Mouse (Mus musculus) forebrain, embryonic 10.5 days (tissue): ENCODE results near the gene Dhfr. TPM values are rescaled to one million over a fixed set of nuclear protein-coding genes. Genes with fewer than 3 reads are reported as not detected.

ENCODE experiments used
- DNase-seq: peaks from one replicate; pipeline ENCODE4 v3.0.0-alpha.2; 2017; ENCODE audit warnings: low spot score; ENCODE audit errors: extremely low spot score
- H3K27ac ChIP-seq: fragments of 300-500 bp; sonication (generic); 2 replicates; pipeline ENCODE4 v1.5.1; 2016; ENCODE audit warnings: mild to moderate bottlenecking
- H3K27me3 ChIP-seq: fragments of 300-500 bp; sonication (generic); 2 replicates; pipeline ENCODE4 v1.6.1; 2016; ENCODE audit warnings: mild to moderate bottlenecking; ENCODE audit not compliant: poor library complexity, severe bottlenecking
- H3K36me3 ChIP-seq: fragments of 300-500 bp; sonication (generic); replicated peaks from 2 replicates; pipeline ENCODE4 v1.6.1; 2016; ENCODE audit warnings: mild to moderate bottlenecking, moderate library complexity
- H3K4me1 ChIP-seq: fragments of 300-500 bp; sonication (generic); 2 replicates; pipeline ENCODE4 v1.6.1; 2016
- H3K4me3 ChIP-seq: fragments of 300-500 bp; sonication (generic); 2 replicates; pipeline ENCODE4 v1.5.1; 2016; ENCODE audit warnings: mild to moderate bottlenecking, moderate library complexity
- H3K9me3 ChIP-seq: fragments of 300-500 bp; sonication (generic); 2 replicates; pipeline ENCODE4 v1.6.1; 2016; ENCODE audit warnings: mild to moderate bottlenecking, moderate library complexity
- WGBS: fragments of 180-500 bp; shearing (Covaris S2); methylation state at CpG from one replicate; pipeline ENCODE4 v1.1.7; 2016; 5-methylcytosine and 5-hydroxymethylcytosine counted together
- polyA plus RNA-seq: library from polyadenylated mRNA; unstranded; fragments of >200 nt; fragmentation: Nextera tagmentation; extraction: Ambion mirVana; gene quantifications from 2 replicates; pipeline ENCODE4 v1.2.1, GENCODE M21; 2016

Dhfr gene
- 31.7 and 31.8 TPM in 2 replicates for polyA plus RNA-seq

- H3K27ac ChIP-seq, result peak within 1 kb of the TSS; percentile 95
- under 1% methylated on average over 76 of the region's 76 CpGs for WGBS
- H3K9me3 ChIP-seq, result no peaks in the 10 kb centered on the region
- H3K4me1 ChIP-seq, result peaks cover 34% of the 10 kb centered on the region
- H3K4me3 ChIP-seq, result peak within 1 kb of the TSS; percentile 83
- H3K27me3 ChIP-seq, result no peaks in the 10 kb centered on the region
- DNase-seq, result peak; percentile 99
- peaks cover 60% of the 10 kb centered on the region for H3K36me3 ChIP-seq
Observed at GRCm38 (mm10) chr13:92354456-92355271, at the start of gene Dhfr, which contains the start of gene Msh3. TSS of gene Dhfr (plus strand) at chr13:92354726. TSS of gene Msh3 (minus strand) at chr13:92355003.

DNA sequence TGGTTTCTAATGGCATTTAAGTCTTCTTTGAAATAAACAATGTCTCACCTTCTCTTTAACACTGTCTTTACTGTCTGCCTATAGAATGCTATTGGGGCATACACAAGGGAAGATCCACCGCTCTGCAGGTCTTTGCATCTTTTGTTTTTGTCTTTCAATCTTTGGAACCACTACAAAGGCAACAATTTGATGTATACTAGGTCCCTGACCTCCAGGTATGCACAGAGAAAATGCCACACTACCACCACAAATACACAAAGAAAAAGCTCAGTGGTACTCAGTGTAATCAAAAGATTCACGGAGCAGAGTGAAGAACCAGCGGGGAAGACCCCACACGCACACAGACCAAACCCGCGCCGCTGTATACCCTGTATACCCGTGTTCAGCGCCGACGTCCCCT, 48.8 kb upstream of the Dhfr start, which contains the start of gene Gm20379:
Gene Gm20379, plus strand, starts transcription at position 301 of the 400 bp plus-strand sequence.
- Histone ChIP-seq H3K36me3 (peaks cover 56% of the 10 kb centered on the region), H3K27me3 (no peaks in the 10 kb centered on the region), H3K27ac (no peak within 1 kb of the TSS), H3K4me1 (no peaks in the 10 kb centered on the region), H3K9me3 (no peaks in the 10 kb centered on the region), H3K4me3 (no peak within 1 kb of the TSS)
- WGBS, result 96% methylated on average over 11 of the region's 11 CpGs
- no peak for DNase-seq

DNA sequence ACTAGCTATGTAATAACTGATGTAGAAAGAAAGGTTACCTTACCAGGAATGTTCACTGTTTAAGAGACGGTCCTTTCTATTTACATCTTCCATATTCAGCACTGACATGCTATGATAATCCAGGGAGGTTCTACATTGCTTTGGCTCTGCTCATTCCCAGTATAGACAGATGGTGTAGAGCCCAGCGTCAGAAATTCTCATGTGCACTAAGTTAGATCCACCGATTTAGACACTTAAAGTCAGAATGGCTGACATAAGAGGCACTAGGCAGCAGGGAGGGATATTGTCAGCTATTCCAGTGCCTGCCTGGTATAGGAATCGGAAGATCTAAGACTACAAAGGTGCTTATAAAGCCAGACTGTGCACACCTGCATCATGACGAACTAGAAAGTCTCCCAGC, 39.9 kb upstream of the Dhfr start:
- Histone ChIP-seq H3K36me3 (peaks cover 47% of the 10 kb centered on the region), H3K9me3 (no peaks in the 10 kb centered on the region), H3K27ac (no peak overlapping the region), H3K27me3 (no peaks in the 10 kb centered on the region), H3K4me3 (no peak overlapping the region), H3K4me1 (no peaks in the 10 kb centered on the region)
- DNase-seq, result no peak
- WGBS, result 90% methylated on average over 5 of the region's 5 CpGs

- H3K27ac ChIP-seq, result no peak overlapping the region
- peaks cover 63% of the 10 kb centered on the region for H3K36me3 ChIP-seq
- no peak for DNase-seq
- H3K4me3 ChIP-seq, result no peak overlapping the region
- WGBS, result 87% methylated on average over 5 of the region's 5 CpGs
- no peaks in the 10 kb centered on the region for H3K27me3 ChIP-seq
- no peaks in the 10 kb centered on the region for H3K4me1 ChIP-seq
- H3K9me3 ChIP-seq, result no peaks in the 10 kb centered on the region
Observed at GRCm38 (mm10) chr13:92320770-92321169, 33.8 kb upstream of the Dhfr start.

DNA sequence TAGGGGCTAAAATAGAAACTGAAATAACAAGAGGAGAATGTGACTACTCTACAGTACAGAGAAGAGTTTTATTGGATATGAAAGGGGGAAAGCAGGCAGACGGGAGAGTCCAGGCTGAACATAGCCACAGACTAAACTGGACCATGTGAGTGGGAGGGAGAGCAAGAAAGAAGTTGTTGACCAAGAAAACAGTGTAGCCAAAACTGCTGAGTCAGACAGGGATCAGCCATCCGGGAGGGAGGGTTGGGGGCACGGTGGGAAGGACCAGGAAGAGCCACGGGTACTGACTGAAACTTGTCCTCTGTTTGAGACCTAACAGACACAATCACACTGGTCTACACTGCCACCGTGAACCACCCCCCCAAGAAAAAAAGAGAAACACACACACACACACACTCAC, 28.5 kb upstream of the Dhfr start:
- Histone ChIP-seq H3K27me3 (no peaks in the 10 kb centered on the region), H3K9me3 (no peaks in the 10 kb centered on the region), H3K36me3 (peaks cover 51% of the 10 kb centered on the region), H3K4me3 (no peak overlapping the region), H3K27ac (no peak overlapping the region), H3K4me1 (no peaks in the 10 kb centered on the region)
- 81% methylated on average over 5 of the region's 5 CpGs for WGBS
- DNase-seq, result no peak

DNA sequence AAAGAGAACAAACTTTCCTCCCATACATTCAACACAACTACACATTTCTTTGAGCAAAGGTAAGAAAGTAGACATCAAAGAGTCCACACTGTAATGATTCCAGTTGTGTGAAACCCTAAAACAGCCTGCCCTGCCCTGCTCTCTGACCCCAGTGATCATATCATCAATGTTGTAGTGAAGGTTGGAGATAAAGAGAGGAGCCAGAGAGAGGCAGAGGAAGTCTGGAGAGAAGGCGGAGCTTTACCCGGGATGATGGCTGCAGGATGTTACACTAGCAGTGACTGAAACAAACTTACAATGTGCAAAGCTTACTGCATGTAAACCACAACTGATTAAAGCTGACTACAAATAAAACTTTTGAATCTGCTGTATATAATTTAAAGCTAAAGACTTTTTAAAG, 26.5 kb upstream of the Dhfr start:
- H3K4me1 ChIP-seq, result no peaks in the 10 kb centered on the region
- H3K36me3 ChIP-seq, result peaks cover 53% of the 10 kb centered on the region
- no peaks in the 10 kb centered on the region for H3K27me3 ChIP-seq
- no peaks in the 10 kb centered on the region for H3K9me3 ChIP-seq
- no peak for DNase-seq
- 92% methylated on average over 2 of the region's 2 CpGs for WGBS
- H3K27ac ChIP-seq, result no peak overlapping the region
- no peak overlapping the region for H3K4me3 ChIP-seq

DNA sequence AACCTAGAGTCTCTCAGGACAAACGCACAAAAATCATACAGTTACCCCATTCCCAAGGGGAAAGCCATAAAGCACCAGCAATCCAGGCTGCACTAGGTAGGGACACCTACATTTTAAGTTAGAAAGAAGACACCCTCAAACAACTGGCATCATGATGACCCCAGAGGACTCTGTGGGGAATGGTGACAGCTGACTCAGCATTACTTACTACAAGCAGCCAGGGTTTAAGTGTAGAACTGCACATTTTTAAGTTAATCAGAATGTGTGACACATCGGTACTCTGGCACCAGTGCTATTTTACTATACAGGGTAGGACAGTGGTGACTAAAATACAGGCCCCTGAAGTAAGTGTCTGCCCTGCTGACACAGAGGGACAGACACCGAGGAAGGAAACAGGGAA, 23.9 kb upstream of the Dhfr start:
- H3K27me3 ChIP-seq, result no peaks in the 10 kb centered on the region
- no peak overlapping the region for H3K4me3 ChIP-seq
- no peaks in the 10 kb centered on the region for H3K9me3 ChIP-seq
- H3K27ac ChIP-seq, result no peak overlapping the region
- DNase-seq, result no peak
- WGBS, result 96% methylated on average over 3 of the region's 3 CpGs
- no peaks in the 10 kb centered on the region for H3K4me1 ChIP-seq
- peaks cover 58% of the 10 kb centered on the region for H3K36me3 ChIP-seq

- H3K36me3 ChIP-seq, result peaks cover 61% of the 10 kb centered on the region
- WGBS, result 89% methylated on average over 15 of the region's 15 CpGs
Observed at GRCm38 (mm10) chr13:92332103-92332879, 22.2 kb upstream of the Dhfr start.

GRCm38 (mm10) chr13:92336857-92337256, 17.7 kb upstream of the Dhfr start:
- no peaks in the 10 kb centered on the region for H3K27me3 ChIP-seq
- no peaks in the 10 kb centered on the region for H3K4me1 ChIP-seq
- H3K4me3 ChIP-seq, result no peak overlapping the region
- H3K27ac ChIP-seq, result no peak overlapping the region
- no peaks in the 10 kb centered on the region for H3K9me3 ChIP-seq
- WGBS, result 100% methylated on average over 1 of the region's 1 CpGs
- peaks cover 71% of the 10 kb centered on the region for H3K36me3 ChIP-seq
- DNase-seq, result no peak

More at GRCm38 (mm10) chr13:92332103-92332879, 22.2 kb upstream of the Dhfr start:
- no peaks in the 10 kb centered on the region for H3K9me3 ChIP-seq
- no peak overlapping the region for H3K27ac ChIP-seq
- DNase-seq, result no peak
- H3K4me1 ChIP-seq, result no peaks in the 10 kb centered on the region
- no peak overlapping the region for H3K4me3 ChIP-seq
- H3K27me3 ChIP-seq, result no peaks in the 10 kb centered on the region

GRCm38 (mm10) chr13:92337773-92338462, 16.6 kb upstream of the Dhfr start:
- H3K27ac ChIP-seq, result no peak overlapping the region
- no peaks in the 10 kb centered on the region for H3K9me3 ChIP-seq
- DNase-seq, result no peak
- no peaks in the 10 kb centered on the region for H3K27me3 ChIP-seq
- H3K4me1 ChIP-seq, result no peaks in the 10 kb centered on the region
- no peak overlapping the region for H3K4me3 ChIP-seq
- WGBS, result 91% methylated on average over 6 of the region's 6 CpGs
- H3K36me3 ChIP-seq, result peaks cover 72% of the 10 kb centered on the region

DNA sequence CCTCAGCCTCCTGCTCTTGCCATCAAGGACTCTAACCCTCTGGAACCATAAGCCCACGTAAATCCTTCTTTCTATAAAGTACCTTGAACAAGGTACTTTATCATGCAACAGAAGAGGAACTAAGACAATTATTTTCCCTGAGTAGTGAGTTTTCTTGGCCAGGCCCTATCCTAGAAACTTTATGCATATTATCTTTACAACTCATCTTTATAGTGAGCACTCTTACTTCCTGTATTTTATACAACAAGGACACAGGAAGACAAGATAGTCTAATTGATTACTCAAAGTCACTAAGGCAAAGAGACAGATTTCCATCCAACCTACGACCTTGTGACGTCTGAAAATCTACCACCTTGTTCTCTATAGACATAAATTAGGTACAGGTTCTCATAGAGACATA, 14.7 kb upstream of the Dhfr start:
- DNase-seq, result no peak
- peaks cover 73% of the 10 kb centered on the region for H3K36me3 ChIP-seq
- no peaks in the 10 kb centered on the region for H3K4me1 ChIP-seq
- H3K27ac ChIP-seq, result no peak overlapping the region
- no peaks in the 10 kb centered on the region for H3K9me3 ChIP-seq
- WGBS, result 93% methylated on average over 3 of the region's 3 CpGs
- H3K27me3 ChIP-seq, result no peaks in the 10 kb centered on the region
- no peak overlapping the region for H3K4me3 ChIP-seq

- Histone ChIP-seq H3K4me1 (no peaks in the 10 kb centered on the region), H3K27ac (no peak overlapping the region), H3K9me3 (no peaks in the 10 kb centered on the region), H3K27me3 (no peaks in the 10 kb centered on the region), H3K36me3 (peaks cover 92% of the 10 kb centered on the region), H3K4me3 (no peak overlapping the region)
- no peak for DNase-seq
- 96% methylated on average over 8 of the region's 8 CpGs for WGBS
Observed at GRCm38 (mm10) chr13:92344033-92344432, 10.5 kb upstream of the Dhfr start.
